Mouse (Mus musculus): Measurements from ENCODE around the gene Hpca.

GRCm38 (mm10) chr4:129146392-129146791, 24.6 kb upstream of the Hpca start:
- TF ChIP-seq POU5F1 (IDR thresholded peaks at IDR 0.05; ENCODE audit: borderline replicate concordance, low read length) (no peak), CTCF (conservative IDR thresholded peaks at IDR 0.05; ENCODE audit: low read length) (no peak)

Measured in E14TG2a.4 (cell line).